Mouse (Mus musculus) stomach, postnatal 0 days (tissue): ENCODE results near the gene Col8a2.

Experiments
- CTCF ChIP-seq: IDR thresholded peaks from 2 replicates; pipeline ENCODE4 v1.5.1; 2016; ENCODE audit warnings: antibody characterized with exemption, low read depth, mild to moderate bottlenecking, moderate library complexity
- EP300 ChIP-seq: optimal IDR thresholded peaks from 2 replicates; pipeline ENCODE3; 2016; ENCODE audit warnings: antibody characterized with exemption

DNA sequence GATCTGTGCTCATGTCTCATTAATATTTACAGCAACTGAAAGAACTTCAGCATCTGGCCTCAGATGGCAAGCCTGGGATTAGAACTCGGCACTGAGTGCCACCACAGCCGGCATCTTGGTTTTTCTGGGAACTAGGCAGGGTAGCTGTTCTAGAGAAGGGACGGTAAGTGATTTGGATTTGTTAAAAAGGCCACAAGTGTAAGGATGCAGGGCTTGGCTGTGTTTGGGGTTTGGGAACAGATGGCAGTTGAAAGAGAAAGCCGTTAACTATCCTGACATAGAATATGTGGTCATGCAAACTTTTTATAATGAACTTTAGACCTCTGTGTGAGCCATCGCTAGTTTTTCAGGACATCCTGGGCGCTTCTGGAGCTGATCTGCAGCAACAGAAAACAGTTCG lies 24.9 kb upstream of the Col8a2 start:
- TF ChIP-seq CTCF (no peak), EP300 (no peak)
